Mouse (Mus musculus): Measurements from ENCODE around the gene Il21. TPM values are rescaled to one million over a fixed set of nuclear protein-coding genes. Genes with fewer than 3 reads are reported as not detected.

Il21 gene
- total RNA-seq, 2 experiments from 2014 or later = not detected

- intact Hi-C loops (cut with DNase I) = loop anchor here (5.0 kb wide), 1 partner anchor 141 kb away; the partner anchor contains the start of gene Adad1
- no peak for DNase-seq (ENCODE audit: extremely low spot score in 1 of 2, low spot score in 2 of 2)
These were observed 29.6 kb downstream of the Il21 start for GRCm38 (mm10) chr3:37202856-37203255.

GRCm38 (mm10) chr3:37201122-37201916, 31.1 kb downstream of the Il21 start:
- DNase-seq (ENCODE audit: extremely low spot score in 1 of 2, low spot score in 2 of 2) = no peak
- intact Hi-C loops (cut with DNase I) = loop anchor here (5.0 kb wide), 1 partner anchor 139 kb away; the partner anchor contains the start of gene Adad1

- no peak for DNase-seq (ENCODE audit: extremely low spot score in 1 of 2, low spot score in 2 of 2)
- intact Hi-C loops (cut with DNase I) = no loop called here
These were observed 34.1 kb downstream of the Il21 start for GRCm38 (mm10) chr3:37198302-37198701.

- intact Hi-C loops (cut with DNase I) = no loop called here
- DNase-seq (ENCODE audit: extremely low spot score in 1 of 2, low spot score in 2 of 2) = no peak
These were observed 40.5 kb downstream of the Il21 start for GRCm38 (mm10) chr3:37191953-37192352.

GRCm38 (mm10) chr3:37185534-37185933, 46.9 kb downstream of the Il21 start:
- intact Hi-C loops (cut with DNase I) = no loop called here
- DNase-seq (ENCODE audit: extremely low spot score in 1 of 2, low spot score in 2 of 2) = no peak

GRCm38 (mm10) chr3:37182415-37183269, 49.8 kb downstream of the Il21 start:
- peak; percentile 29 to 60 for DNase-seq (ENCODE audit: extremely low spot score in 1 of 2, low spot score in 2 of 2)

GRCm38 (mm10) chr3:37181041-37181440, 51.4 kb downstream of the Il21 start:
- intact Hi-C loops (cut with DNase I) = no loop called here
- DNase-seq (ENCODE audit: extremely low spot score in 1 of 2, low spot score in 2 of 2) = no peak

More at GRCm38 (mm10) chr3:37182415-37183269, 49.8 kb downstream of the Il21 start:
- intact Hi-C loops (cut with DNase I) = no loop called here

GRCm38 (mm10) chr3:37180039-37180743, 52.2 kb downstream of the Il21 start:
- intact Hi-C loops (cut with DNase I) = no loop called here
- DNase-seq (ENCODE audit: extremely low spot score in 1 of 2, low spot score in 2 of 2) = no peak

GRCm38 (mm10) chr3:37179472-37179871, 53.0 kb downstream of the Il21 start:
- intact Hi-C loops (cut with DNase I) = no loop called here
- no peak for DNase-seq (ENCODE audit: extremely low spot score in 1 of 2, low spot score in 2 of 2)

GRCm38 (mm10) chr3:37174711-37175572, 57.5 kb downstream of the Il21 start:
- intact Hi-C loops (cut with DNase I) = no loop called here
- no peak for DNase-seq (ENCODE audit: extremely low spot score in 1 of 2, low spot score in 2 of 2)

GRCm38 (mm10) chr3:37173285-37173684, 59.2 kb downstream of the Il21 start:
- DNase-seq (ENCODE audit: extremely low spot score in 1 of 2, low spot score in 2 of 2) = no peak

More at GRCm38 (mm10) chr3:37173285-37173684, 59.2 kb downstream of the Il21 start:
- intact Hi-C loops (cut with DNase I) = no loop called here

Small RNA genes within 50 kb of the gene (microRNA-seq; reads per million reads assigned to microRNA genes)
- not detected for gene Gm24169

Other genes with a start within 250 kb of the Il21 start
- not detected for gene Adad1, start 169.1 kb downstream of the Il21 start, total RNA-seq (2021)
- not detected for gene Il2, start 106.7 kb downstream of the Il21 start, total RNA-seq (2021)
- gene Bbs12, start 79.9 kb upstream of the Il21 start, total RNA-seq (2021) = 1 to 10 TPM; 4.0 to 4.5 TPM
- 1 to 10 TPM; 4.1 to 4.8 TPM for gene Cetn4, start 80.1 kb upstream of the Il21 start, total RNA-seq (2021)
- gene Fgf2, start 115.7 kb upstream of the Il21 start, total RNA-seq (2021) = 1 to 10 TPM; 1.9 to 4.4 TPM
- 10 to 100 TPM; 17.8 to 24.8 TPM for gene Spata5, start 187.3 kb upstream of the Il21 start, total RNA-seq (2021)
- 1 to 10 TPM; 8.1 to 8.8 TPM for gene Nudt6, start 187.6 kb upstream of the Il21 start, total RNA-seq (2021)